Mouse (Mus musculus) testis, adult 2 months (tissue): ENCODE measurements at regions not wholly inside any gene's neighbourhood (a gene's known extent, or its start where the extent isn't known, plus 50 kb on each side); places are given as distances from the start of the nearest gene placed in this dataset.

Source experiments
- CTCF ChIP-seq: fragments of 200-500 bp; IDR thresholded peaks from 2 replicates; pipeline ENCODE4 v1.5.1; 2012; ENCODE audit warnings: low read depth, mild to moderate bottlenecking, inconsistent platforms, low read length, moderate library complexity; ENCODE audit not compliant: control insufficient read depth, insufficient read depth, insufficient replicate concordance
- POLR2A ChIP-seq: fragments of 200-500 bp; IDR thresholded peaks from 2 replicates; pipeline ENCODE4 v1.6.1; 2012; ENCODE audit warnings: low read depth, mild to moderate bottlenecking, inconsistent platforms, low read length, moderate library complexity; ENCODE audit not compliant: control insufficient read depth

GRCm38 (mm10) chr1:81950853-81951252 lies 282.1 kb upstream of the Gm9747 start:
- no peak for TF ChIP-seq CTCF
- no peak for TF ChIP-seq POLR2A
